ENCODE assay signal across 9 mouse cellular contexts in genomic region chr17:90086826-90087225, GRCm38 (mm10).
DNase-seq lines count a peak whose midpoint lies in the region; ATAC-seq and TF ChIP-seq lines count a peak whose summit lies in the region.
"Had no signal": no experiment of that assay in that cellular context is flagged by ENCODE, and none has a peak within 500 bp of the region (broad histone marks: within the 10 kb centered on the region; RNA-seq: fewer than 3 reads in every experiment).

No protein-coding gene starts in this region.

- H3K9me3 ChIP-seq in intestine, embryonic 16.5 days (ENCODE audit: control insufficient read depth, low read length) = no peaks in the 10 kb centered on the region
- no peaks in the 10 kb centered on the region for H3K9me3 ChIP-seq in intestine, postnatal 0 days (ENCODE audit: control insufficient read depth)
- no peaks in the 10 kb centered on the region for H3K9me3 ChIP-seq in kidney, embryonic 14.5 days (ENCODE audit: control insufficient read depth, low read length)

- no peak overlapping the region for H3K27ac ChIP-seq in intestine, embryonic 16.5 days (ENCODE audit: low read length)
- no peak overlapping the region for H3K27ac ChIP-seq in intestine, postnatal 0 days (ENCODE audit: low read depth, low read length)
- H3K27ac ChIP-seq in kidney, embryonic 14.5 days (ENCODE audit: low read depth, low read length) = no peak overlapping the region
- H3K27ac ChIP-seq: kidney, postnatal 0 days had no signal

- H3K4me2 ChIP-seq in intestine, embryonic 16.5 days (ENCODE audit: low read depth, low read length) = no peak overlapping the region
- no peak overlapping the region for H3K4me2 ChIP-seq in intestine, postnatal 0 days (replicated peaks; ENCODE audit: low read depth)
- no peak overlapping the region for H3K4me2 ChIP-seq in kidney, embryonic 14.5 days (replicated peaks; ENCODE audit: low read depth, low read length)

- intact Hi-C loops in left cerebral cortex, postnatal 4 days (cut with DNase I) = no loop called here
- intact Hi-C loops in gastrocnemius, postnatal 36 days (cut with DNase I) = no loop called here

- peak; percentile 46; the same call in 1 of the 2 replicates for ATAC-seq in intestine, embryonic 16.5 days
- ATAC-seq in intestine, postnatal 0 days = no peak
- ATAC-seq in kidney, embryonic 14.5 days (ENCODE audit: low FRiP score, low TSS enrichment) = no peak

- H3K27me3 ChIP-seq in intestine, embryonic 16.5 days (replicated peaks; ENCODE audit: control insufficient read depth, insufficient read depth, low read length) = no peaks in the 10 kb centered on the region
- no peaks in the 10 kb centered on the region for H3K27me3 ChIP-seq in intestine, postnatal 0 days (replicated peaks; ENCODE audit: control insufficient read depth, insufficient read depth, low read length)
- no peaks in the 10 kb centered on the region for H3K27me3 ChIP-seq in kidney, embryonic 14.5 days (ENCODE audit: control insufficient read depth, insufficient read depth, low read length)

- H3K4me1 ChIP-seq in intestine, embryonic 16.5 days (ENCODE audit: control insufficient read depth, insufficient read depth, low read length) = no peaks in the 10 kb centered on the region
- no peaks in the 10 kb centered on the region for H3K4me1 ChIP-seq in intestine, postnatal 0 days (replicated peaks; ENCODE audit: control insufficient read depth, insufficient read depth, low read length)
- H3K4me1 ChIP-seq in kidney, embryonic 14.5 days (ENCODE audit: control insufficient read depth, insufficient read depth, low read length) = no peaks in the 10 kb centered on the region

- TF ChIP-seq CTCF in intestine, postnatal 0 days (IDR thresholded peaks at IDR 0.05; ENCODE audit: low read depth) = no peak

- DNase-seq in frontal cortex, postnatal 14 days (ENCODE audit: low spot score in 2 of 2) = peak; percentile 25 to 49
- peak; percentile 97 for DNase-seq in left cerebral cortex, postnatal 4 days
- DNase-seq in right cerebral cortex, postnatal 36 days (ENCODE audit: low spot score in 2 of 2) = peak; percentile 62 to 65
- DNase-seq in gastrocnemius, postnatal 36 days = no peak
- no peak for DNase-seq in thymus, adult 18-20 months

- WGBS in intestine, embryonic 16.5 days = 29% methylated on average over 1 of the region's 1 CpGs
- WGBS in intestine, postnatal 0 days = 36% methylated on average over 1 of the region's 1 CpGs
- WGBS in kidney, embryonic 14.5 days = 53% methylated on average over 1 of the region's 1 CpGs

- no peaks in the 10 kb centered on the region for H3K36me3 ChIP-seq in intestine, embryonic 16.5 days (ENCODE audit: control insufficient read depth, insufficient read depth, low read length)
- no peaks in the 10 kb centered on the region for H3K36me3 ChIP-seq in intestine, postnatal 0 days (ENCODE audit: control insufficient read depth, insufficient read depth)
- no peaks in the 10 kb centered on the region for H3K36me3 ChIP-seq in kidney, embryonic 14.5 days (ENCODE audit: control insufficient read depth, insufficient read depth, low read length)

- no peak overlapping the region for H3K4me3 ChIP-seq in intestine, embryonic 16.5 days (ENCODE audit: low read length)
- no peak overlapping the region for H3K4me3 ChIP-seq in intestine, postnatal 0 days (ENCODE audit: low read depth, low read length)
- H3K4me3 ChIP-seq in kidney, embryonic 14.5 days (ENCODE audit: low read length) = no peak overlapping the region

- no peak overlapping the region for H3K9ac ChIP-seq in intestine, embryonic 16.5 days (ENCODE audit: low read depth, low read length)
- H3K9ac ChIP-seq in intestine, postnatal 0 days (ENCODE audit: low read depth, low read length) = no peak overlapping the region
- no peak overlapping the region for H3K9ac ChIP-seq in kidney, embryonic 14.5 days (ENCODE audit: low read depth, low read length)

Comparison
In these comparisons a context has a peak if more than half of its experiments do, and no peak if none do; other contexts are left out.
1. DNase-seq: peak in frontal cortex, postnatal 14 days (2 of 2), left cerebral cortex, postnatal 4 days (single experiment) and right cerebral cortex, postnatal 36 days (2 of 2); none in gastrocnemius, postnatal 36 days (0 of 2) and thymus, adult 18-20 months (0 of 2).